Mouse (Mus musculus) layer of hippocampus, adult 9-11 months (tissue): ENCODE data around the gene Cmtm2b.
A peak's percentile ranks its signal among the peaks of the same experiment; 100 is the strongest.
"Not testable (repeated sequence)": the region's sequence is repeated elsewhere in the genome, so short reads cannot be mapped to it uniquely, and the experiment has no call there.

Experiments used
- DNase-seq: peaks from one replicate; pipeline ENCODE4 v3.0.0; 2022

Cmtm2b gene

DNA sequence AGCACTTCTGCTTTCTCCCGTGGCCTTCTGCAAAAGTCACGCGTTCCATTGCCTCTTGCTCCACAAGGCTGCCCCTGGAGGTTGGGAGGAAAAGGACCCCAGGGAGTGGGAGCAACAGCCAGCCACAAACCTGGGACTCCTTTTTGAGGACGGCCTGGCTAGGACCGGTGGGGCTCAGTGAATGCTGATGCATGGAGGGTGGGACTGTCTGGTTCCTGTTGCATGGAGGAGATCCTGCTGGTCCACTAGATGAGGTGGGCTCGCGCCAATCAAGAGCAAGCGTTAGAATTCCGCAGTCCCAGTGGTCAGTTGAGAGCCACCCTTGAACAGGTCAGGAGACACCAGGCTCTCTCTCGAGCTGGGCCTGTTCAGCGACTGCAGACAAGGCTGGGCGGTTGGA, at the start of gene Cmtm2b:
Cmtm2b (plus strand) TSS at position 301 of the 400 bp plus-strand sequence.
- DNase-seq = not testable (repeated sequence)

DNA sequence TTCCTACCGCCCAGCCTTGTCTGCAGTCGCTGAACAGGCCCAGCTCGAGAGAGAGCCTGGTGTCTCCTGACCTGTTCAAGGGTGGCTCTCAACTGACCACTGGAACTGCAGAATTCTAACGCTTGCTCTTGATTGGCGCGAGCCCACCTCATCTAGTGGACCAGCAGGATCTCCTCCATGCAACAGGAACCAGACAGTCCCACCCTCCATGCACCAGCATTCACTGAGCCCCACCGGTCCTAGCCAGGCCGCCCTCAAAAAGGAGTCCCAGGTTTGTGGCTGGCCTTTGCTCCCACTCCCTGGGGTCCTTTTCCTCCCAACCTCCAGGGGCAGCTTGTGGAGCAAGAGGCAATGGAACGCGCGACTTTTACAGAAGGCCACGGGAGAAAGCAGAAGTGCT, 28.9 kb upstream of the Cmtm2b start, which contains the start of gene Cmtm2a:
Cmtm2a (minus strand) TSS at position 101 of the 400 bp plus-strand sequence.
- DNase-seq = not testable (repeated sequence)

DNA sequence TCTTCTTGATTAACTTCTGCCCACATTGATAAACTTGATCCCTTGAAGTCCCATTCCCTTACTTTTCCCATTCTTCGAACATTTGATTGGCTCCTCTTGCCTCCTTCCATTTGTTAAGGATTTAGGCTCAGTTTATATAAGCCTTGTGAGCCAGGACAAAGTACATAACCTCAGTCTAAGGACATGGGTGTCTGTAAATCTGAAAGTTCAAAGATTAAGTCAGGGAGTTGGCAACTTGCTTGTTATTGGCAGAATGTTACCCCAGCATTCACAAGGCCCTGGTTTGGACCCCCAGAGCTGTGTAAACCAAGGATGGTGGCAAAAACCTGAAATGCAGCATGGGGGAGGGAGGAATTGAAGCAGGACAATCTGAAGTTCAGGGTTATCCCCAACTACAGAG, 27.6 kb upstream of the Cmtm2b start:
- no peak for DNase-seq

DNA sequence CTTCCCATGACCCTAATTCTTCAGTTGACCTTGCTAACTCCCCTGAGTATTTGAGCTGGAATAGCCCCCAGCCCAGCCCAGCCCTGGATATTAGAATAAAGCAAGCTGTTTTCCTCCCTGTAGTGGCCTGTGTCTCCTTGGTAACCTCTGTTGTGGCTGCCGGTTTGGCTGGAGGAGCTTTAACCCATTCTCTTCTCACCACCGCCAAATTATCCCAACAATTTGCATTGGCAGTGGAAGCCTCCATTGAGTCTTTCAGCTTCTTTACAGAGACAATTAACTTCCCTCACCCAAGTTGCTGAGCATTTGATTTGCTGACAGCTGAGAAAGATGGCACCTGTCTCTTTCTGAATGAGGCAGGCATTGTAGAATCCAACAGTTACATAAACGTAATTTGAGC, 20.5 kb upstream of the Cmtm2b start:
- not testable (repeated sequence) for DNase-seq

DNA sequence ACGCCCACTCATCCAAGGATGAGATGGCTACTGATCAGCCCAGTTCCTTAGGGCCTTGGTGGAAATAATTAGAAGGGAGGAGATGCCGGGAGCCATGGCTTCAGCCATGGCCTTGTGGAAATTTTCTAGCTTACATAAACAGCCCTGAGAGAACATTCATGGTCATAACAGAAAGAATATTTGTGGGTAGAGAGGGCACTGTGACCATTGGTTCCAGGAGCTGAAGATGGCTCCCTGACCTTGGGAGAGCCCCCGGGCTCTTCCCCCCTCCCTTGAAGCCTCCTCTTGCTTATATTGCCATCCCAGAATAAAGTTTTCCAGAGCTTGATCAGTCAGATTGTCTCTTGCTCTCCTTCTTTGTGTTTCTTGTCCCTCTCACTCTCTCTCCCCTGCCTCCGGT, 19.5 kb upstream of the Cmtm2b start:
- DNase-seq = not testable (repeated sequence)

GRCm38 (mm10) chr8:104304962-104305361, 17.1 kb upstream of the Cmtm2b start:
- no peak for DNase-seq

GRCm38 (mm10) chr8:104308341-104308740, 13.7 kb upstream of the Cmtm2b start:
- DNase-seq = not testable (repeated sequence)

DNA sequence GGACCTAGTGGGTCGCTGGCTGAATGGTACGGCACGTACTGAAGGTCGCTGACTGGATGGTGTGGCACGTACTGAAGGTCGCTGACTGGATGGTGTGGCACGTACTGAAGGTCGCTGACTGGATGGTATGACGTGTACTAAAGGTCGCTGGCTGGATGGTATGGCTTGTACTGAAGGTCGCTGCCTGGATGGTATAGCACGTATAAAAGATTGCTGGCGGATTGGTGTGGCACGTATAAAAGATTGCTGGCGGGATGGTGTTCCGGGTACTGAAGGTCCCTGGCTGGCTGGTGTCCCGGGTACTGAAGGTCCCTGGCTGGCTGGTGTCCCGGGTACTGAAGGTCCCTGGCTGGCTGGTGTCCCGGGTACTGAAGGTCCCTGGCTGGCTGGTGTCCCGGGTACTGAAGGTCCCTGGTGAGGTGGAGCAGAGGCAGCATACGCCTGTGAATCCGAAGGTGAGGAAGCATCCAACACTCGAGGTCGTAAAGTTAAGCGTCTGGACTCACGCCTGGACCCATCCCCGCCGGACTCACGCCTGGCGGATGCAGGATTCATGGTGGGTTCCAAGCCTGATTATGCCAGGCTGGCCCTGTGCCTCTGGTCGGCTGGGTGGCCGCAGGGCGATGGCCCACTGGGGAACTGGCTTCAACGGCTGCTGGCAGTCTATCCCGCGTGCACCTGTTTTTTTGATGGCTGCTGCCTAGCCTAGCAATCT, 12.4 kb upstream of the Cmtm2b start, which contains the start of the genes Gm45711 and Cmtm1:
Gm45711 (minus strand) TSS at position 641 of the 715 bp plus-strand sequence.
Cmtm1 (minus strand) TSS at position 705 of the 715 bp plus-strand sequence.
- not testable (repeated sequence) for DNase-seq

GRCm38 (mm10) chr8:104312023-104312422, 10.0 kb upstream of the Cmtm2b start:
- DNase-seq = not testable (repeated sequence)

DNA sequence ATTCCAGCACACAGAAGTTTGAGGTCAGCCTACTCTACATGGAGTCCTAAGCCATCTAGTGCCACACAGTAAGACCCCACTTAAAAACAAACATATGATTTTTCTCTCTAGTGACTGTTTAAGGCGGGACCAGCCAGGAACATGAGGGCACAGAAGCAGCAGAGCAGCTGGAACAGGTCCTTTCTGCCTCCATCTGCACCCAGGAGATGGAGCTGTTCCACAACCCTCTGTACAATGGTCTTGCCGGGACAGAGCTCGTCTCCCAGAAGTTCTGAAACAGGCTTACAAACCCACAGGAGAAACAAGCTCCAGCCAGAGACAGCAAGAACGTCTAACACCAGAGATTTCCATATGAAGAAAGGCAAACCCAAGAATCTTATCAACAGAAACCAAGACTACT, 8.7 kb upstream of the Cmtm2b start:
- no peak for DNase-seq

- DNase-seq = not testable (repeated sequence)
Measured at GRCm38 (mm10) chr8:104321267-104321666, 763 bp upstream of the Cmtm2b start, which contains the start of gene Gm11020. TSS of gene Gm11020 (plus strand) at chr8:104321567.

DNA sequence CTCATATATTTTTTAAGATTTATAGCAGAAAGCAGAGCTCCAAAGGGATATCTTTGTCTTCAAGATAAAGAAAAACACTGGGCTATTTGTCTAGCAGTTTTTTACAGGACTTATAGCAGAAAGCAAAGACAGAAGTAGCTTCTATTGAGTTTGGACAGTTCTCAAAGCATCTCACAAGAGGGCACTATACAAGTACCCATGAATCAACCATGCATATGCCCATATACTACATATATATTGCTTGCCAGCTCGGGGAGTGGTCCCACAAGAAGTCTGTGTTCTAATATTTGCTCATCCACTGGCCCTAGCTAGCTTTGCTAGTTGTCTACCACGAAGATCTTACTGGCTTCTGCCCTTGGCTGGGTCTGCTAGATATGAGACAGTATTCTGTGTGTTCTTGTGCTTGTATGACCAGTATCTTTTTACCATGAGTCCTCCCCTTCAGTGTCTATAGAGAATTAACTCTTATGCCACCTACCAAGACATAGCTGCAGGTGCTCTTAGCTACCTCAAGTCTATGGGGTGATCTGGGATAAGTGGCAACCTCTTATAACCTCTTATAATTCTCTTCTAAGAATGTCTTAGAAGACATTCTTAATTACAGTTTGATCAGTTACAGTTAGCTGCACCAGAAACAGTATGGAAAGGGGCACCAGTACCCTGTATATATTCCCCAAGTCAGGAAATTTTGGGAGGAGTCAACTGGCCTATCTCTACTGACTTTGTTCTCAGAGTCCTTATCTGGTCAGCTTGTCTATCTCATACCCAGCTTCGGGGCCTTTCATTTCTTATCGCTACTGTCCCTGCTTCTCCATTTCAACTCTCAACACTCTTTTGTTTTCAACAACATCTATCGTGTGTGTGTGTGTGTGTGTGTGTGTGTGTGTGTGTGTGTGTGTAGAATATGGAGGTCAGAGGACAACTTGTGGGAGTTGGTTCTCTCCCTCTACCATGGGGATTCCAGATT, 10.9 kb downstream of the Cmtm2b start:
- DNase-seq = no peak

GRCm38 (mm10) chr8:104333786-104334185, 11.8 kb downstream of the Cmtm2b start:
- no peak for DNase-seq

GRCm38 (mm10) chr8:104334196-104334595, 12.2 kb downstream of the Cmtm2b start:
- DNase-seq = no peak

DNA sequence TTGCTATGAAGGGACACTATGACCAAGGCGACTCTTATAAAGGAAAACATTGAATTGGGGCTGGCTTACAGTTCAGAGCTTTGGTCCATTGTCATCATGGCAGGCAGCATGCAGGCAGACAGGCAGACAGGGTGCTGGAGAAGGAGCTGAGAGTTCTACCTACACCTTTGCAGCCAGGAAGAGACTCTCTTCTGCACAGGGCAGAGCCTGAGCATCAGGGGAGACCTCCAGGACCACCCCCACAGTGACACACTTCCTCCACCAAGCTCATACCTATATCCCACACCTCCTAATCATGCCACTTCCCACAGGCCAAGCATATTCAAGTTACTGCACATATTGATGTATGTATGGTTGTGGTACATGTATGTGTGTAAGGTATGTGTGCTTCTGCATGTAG, 14.8 kb downstream of the Cmtm2b start:
- DNase-seq = no peak

DNA sequence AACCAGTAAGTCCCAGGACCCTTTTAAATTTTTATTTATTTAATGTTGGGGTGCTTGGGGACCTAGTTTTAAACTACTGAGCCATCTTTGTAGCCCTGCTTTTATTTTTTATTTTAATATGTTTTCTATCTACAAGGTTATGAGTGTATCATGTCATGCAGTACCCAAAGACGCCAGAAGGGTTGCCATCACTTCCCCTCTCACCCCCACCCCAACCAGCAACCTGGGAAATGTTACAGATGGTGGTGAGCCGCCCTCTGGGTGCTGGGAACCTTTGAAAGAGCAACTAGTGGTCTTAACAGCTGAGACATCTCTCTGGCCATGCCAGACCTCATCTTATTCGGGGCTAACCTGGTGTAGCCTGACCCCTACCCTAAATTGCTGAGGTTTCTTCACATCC, 15.9 kb downstream of the Cmtm2b start:
- no peak for DNase-seq

DNA sequence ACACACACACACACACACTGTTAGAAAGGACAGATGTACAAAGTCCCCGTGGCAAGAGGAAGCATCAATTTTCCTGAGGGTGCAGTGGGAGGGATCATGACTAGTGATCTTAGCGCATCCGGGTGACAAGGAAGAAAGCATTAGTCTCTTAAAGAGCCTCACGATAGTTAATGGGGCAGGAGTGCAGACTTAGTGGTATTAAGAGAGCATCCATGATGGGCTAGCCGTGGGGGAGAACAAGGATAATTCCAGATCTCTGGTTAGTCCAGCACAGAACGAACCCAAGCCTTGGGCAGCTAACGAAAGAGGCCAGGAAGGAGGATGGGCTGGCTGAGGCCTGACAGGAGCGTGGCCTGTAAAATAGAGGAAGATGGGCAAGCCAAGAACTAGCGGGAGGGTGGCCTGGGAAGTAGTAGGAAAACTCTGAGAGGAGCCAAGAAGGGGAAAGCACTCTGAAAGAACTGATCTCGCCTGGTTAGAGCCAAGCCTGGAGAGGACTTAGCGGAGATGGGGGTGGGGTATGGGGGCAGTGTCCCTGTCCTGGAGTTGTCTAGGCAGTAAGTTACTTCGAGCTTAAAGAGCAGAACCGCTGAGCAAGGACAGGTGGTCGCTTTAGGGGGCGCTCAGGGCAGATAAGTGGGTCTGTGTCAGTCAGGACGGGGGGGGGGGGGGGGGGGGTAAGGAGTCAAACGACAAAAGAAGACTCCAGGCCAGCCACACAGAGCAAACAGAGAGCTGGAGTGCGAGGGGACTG, 17.4 kb downstream of the Cmtm2b start, which contains the start of gene Cmtm3:
Cmtm3 (plus strand) TSS at position 182 of the 754 bp plus-strand sequence.
- DNase-seq = peak; percentile 52

GRCm38 (mm10) chr8:104339983-104340232, 17.9 kb downstream of the Cmtm2b start:
- no peak for DNase-seq

DNA sequence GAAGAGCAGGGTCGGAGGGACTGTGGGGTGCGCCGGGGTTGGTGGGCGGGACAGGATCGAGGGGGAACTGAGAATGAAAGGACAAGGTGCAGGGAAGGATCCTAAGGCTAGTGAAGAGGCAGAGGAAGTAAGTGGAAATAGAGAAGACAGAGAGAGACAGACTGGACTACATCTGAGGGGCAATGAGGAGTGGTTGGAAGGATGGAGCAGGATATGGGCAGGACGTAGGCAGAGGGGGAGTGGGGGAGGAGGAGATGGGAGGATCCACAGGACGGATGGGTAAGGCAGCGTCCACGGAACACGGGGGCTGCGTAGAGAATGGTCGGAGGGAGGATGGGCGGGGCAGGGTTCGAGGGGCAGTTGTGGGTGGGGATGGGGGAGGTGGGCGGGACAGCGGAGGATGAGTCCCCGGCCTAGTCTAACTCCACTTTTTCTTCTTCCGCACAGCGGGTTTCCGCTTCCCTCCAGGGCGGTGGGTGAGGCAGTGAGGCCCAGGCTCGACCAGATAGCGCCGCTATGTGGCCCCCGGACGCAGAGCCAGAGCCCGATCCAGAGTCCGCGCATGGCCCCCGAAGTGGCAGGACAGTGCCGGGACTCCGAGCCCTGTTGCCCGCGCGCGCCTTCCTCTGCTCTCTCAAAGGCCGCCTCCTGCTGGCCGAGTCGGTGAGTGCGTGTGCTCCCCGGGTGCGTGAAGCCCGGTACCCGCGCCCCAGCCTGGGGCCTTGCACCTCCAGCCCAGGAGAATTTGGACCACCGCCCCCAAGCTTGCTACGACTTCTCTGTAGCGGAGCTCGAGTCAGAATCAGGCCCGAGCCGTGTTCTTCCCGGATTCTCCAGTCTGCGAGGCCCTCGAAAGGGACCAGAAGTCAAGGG, 18.4 kb downstream of the Cmtm2b start:
- peak; percentile 68 for DNase-seq

GRCm38 (mm10) chr8:104341106-104341561, 19.1 kb downstream of the Cmtm2b start:
- DNase-seq = peak; percentile 45

DNA sequence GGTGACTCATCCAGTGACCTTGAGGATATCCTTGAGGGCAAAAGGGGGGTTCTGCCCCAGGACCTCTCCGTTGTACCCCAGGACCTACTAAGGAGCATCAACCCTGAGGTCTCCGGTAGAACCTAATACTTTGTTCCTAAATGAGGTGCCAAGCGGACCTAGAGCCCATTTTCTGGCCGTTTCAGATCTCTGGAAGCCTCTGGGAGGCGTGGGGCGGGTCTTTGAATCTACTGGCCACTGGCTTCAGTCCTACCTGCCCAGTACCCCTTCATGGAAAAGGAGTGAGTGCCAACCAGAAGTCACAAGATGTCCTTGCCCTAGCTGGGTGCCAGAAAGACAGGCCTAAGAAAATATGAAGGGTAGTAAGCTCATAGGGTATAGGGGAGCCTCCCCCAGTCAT, 19.6 kb downstream of the Cmtm2b start:
- no peak for DNase-seq

- no peak for DNase-seq
Measured at GRCm38 (mm10) chr8:104342426-104342825, 20.4 kb downstream of the Cmtm2b start.
